Mouse (Mus musculus) yolk sac, embryonic 10.5 days (tissue): ENCODE data around the gene Etv5.

Experiments
- DNase-seq: peaks from one replicate; pipeline ENCODE4 v3.0.0-alpha.2; 2017; ENCODE audit warnings: low spot score

Etv5 gene

GRCm38 (mm10) chr16:22439499-22440177 is at the start of gene Etv5:
Gene Etv5, minus strand, starts transcription at chr16:22439719.
- DNase-seq: peak; percentile 99

GRCm38 (mm10) chr16:22483900-22484299 is 44.4 kb upstream of the Etv5 start:
- DNase-seq: no peak

GRCm38 (mm10) chr16:22479322-22479721 is 39.8 kb upstream of the Etv5 start:
- no peak for DNase-seq

- no peak for DNase-seq
Observed at GRCm38 (mm10) chr16:22471728-22472127, 32.2 kb upstream of the Etv5 start.

GRCm38 (mm10) chr16:22469385-22469784 is 29.9 kb upstream of the Etv5 start:
- no peak for DNase-seq

- DNase-seq: no peak
Observed at GRCm38 (mm10) chr16:22467111-22467510, 27.6 kb upstream of the Etv5 start.

GRCm38 (mm10) chr16:22466381-22466780 is 26.9 kb upstream of the Etv5 start:
- DNase-seq: no peak

GRCm38 (mm10) chr16:22462220-22462619 is 22.7 kb upstream of the Etv5 start:
- no peak for DNase-seq

- DNase-seq: no peak
Observed at GRCm38 (mm10) chr16:22461728-22462127, 22.2 kb upstream of the Etv5 start.

GRCm38 (mm10) chr16:22460960-22461359 is 21.4 kb upstream of the Etv5 start:
- no peak for DNase-seq

- no peak for DNase-seq
Observed at GRCm38 (mm10) chr16:22452082-22452481, 12.6 kb upstream of the Etv5 start.

GRCm38 (mm10) chr16:22448093-22448492 is 8.6 kb upstream of the Etv5 start:
- no peak for DNase-seq

- DNase-seq: no peak
Observed at GRCm38 (mm10) chr16:22444786-22445185, 5.3 kb upstream of the Etv5 start.

GRCm38 (mm10) chr16:22442202-22442601 is 2.7 kb upstream of the Etv5 start:
- no peak for DNase-seq

- no peak for DNase-seq
Observed at GRCm38 (mm10) chr16:22441317-22441716, 1.8 kb upstream of the Etv5 start.

GRCm38 (mm10) chr16:22440269-22440668 is 750 bp upstream of the Etv5 start:
- DNase-seq: peak; percentile 72

GRCm38 (mm10) chr16:22438441-22439373 is 812 bp downstream of the Etv5 start:
- DNase-seq: peak; percentile 90

- DNase-seq: no peak
Observed at GRCm38 (mm10) chr16:22436106-22436505, 3.4 kb downstream of the Etv5 start.

GRCm38 (mm10) chr16:22434530-22434929 is 5.0 kb downstream of the Etv5 start:
- DNase-seq: no peak

- DNase-seq: no peak
Observed at GRCm38 (mm10) chr16:22433944-22434343, 5.6 kb downstream of the Etv5 start.

GRCm38 (mm10) chr16:22431773-22432172 is 7.7 kb downstream of the Etv5 start:
- DNase-seq: no peak

- no peak for DNase-seq
Observed at GRCm38 (mm10) chr16:22431335-22431734, 8.2 kb downstream of the Etv5 start.
